Mouse (Mus musculus) urinary bladder, adult 2 months (tissue): ENCODE data around the gene Rnf5. TPM values are rescaled to one million over a fixed set of nuclear protein-coding genes. Genes with fewer than 3 reads are reported as not detected.

ENCODE experiments used
- DNase-seq: peaks from one replicate; pipeline ENCODE4 v3.0.0; 2022; ENCODE audit warnings: low spot score
- polyA plus RNA-seq: library from polyadenylated mRNA; depleted of rRNA; stranded (reverse); fragments of >200 nt; gene quantifications from 2 replicates; pipeline ENCODE4 v1.2.3, GENCODE M21; 2012; rRNA removed

The Rnf5 gene
- 82.7 and 91.4 TPM in 2 replicates for polyA plus RNA-seq

GRCm38 (mm10) chr17:34603375-34604060, at the start of gene Rnf5:
Gene Rnf5, minus strand, starts transcription at chr17:34603690.
- peak; percentile 77 for DNase-seq

- no peak for DNase-seq
Observed at GRCm38 (mm10) chr17:34652985-34653384, 49.5 kb upstream of the Rnf5 start.

GRCm38 (mm10) chr17:34652546-34652945, 49.1 kb upstream of the Rnf5 start:
- no peak for DNase-seq

- DNase-seq = no peak
Observed at GRCm38 (mm10) chr17:34651507-34652221, 48.2 kb upstream of the Rnf5 start.

GRCm38 (mm10) chr17:34650781-34651180, 47.3 kb upstream of the Rnf5 start:
- no peak for DNase-seq

GRCm38 (mm10) chr17:34649106-34649864, 45.8 kb upstream of the Rnf5 start:
- no peak for DNase-seq

- DNase-seq = no peak
Observed at GRCm38 (mm10) chr17:34648141-34648890, 44.8 kb upstream of the Rnf5 start.

GRCm38 (mm10) chr17:34646906-34647787, 43.7 kb upstream of the Rnf5 start, which contains the start of gene Atf6b:
Gene Atf6b, plus strand, starts transcription at chr17:34647146.
- peak; percentile 79 for DNase-seq

GRCm38 (mm10) chr17:34645831-34646511, 42.5 kb upstream of the Rnf5 start:
- no peak for DNase-seq

GRCm38 (mm10) chr17:34645256-34645829, 41.9 kb upstream of the Rnf5 start:
- DNase-seq = no peak

GRCm38 (mm10) chr17:34644608-34645007, 41.1 kb upstream of the Rnf5 start, which contains the start of gene Fkbpl:
Gene Fkbpl, plus strand, starts transcription at chr17:34644764.
- peak; percentile 67 for DNase-seq

- DNase-seq = no peak
Observed at GRCm38 (mm10) chr17:34643944-34644343, 40.5 kb upstream of the Rnf5 start.

GRCm38 (mm10) chr17:34643379-34643778, 39.9 kb upstream of the Rnf5 start:
- no peak for DNase-seq

- no peak for DNase-seq
Observed at GRCm38 (mm10) chr17:34641945-34642344, 38.5 kb upstream of the Rnf5 start.

GRCm38 (mm10) chr17:34640778-34641601, 37.5 kb upstream of the Rnf5 start:
- no peak for DNase-seq

- no peak for DNase-seq
Observed at GRCm38 (mm10) chr17:34639461-34640255, 36.2 kb upstream of the Rnf5 start.

- no peak for DNase-seq
Observed at GRCm38 (mm10) chr17:34637459-34637858, 34.0 kb upstream of the Rnf5 start.

GRCm38 (mm10) chr17:34635671-34636070, 32.2 kb upstream of the Rnf5 start:
- DNase-seq = no peak
